Mouse (Mus musculus) lung, embryonic 15.5 days (tissue): ENCODE measurements at regions not wholly inside any gene's neighbourhood (a gene's known extent, or its start where the extent isn't known, plus 50 kb on each side); places are given as distances from the start of the nearest gene placed in this dataset.
A peak's percentile ranks its signal among the peaks of the same experiment; 100 is the strongest.

Source experiments
- ATAC-seq: fragments of 200-750 bp; cut with Nextera tagmentation; 2 replicates; pipeline ENCODE4 v1.8.0; 2017; ENCODE audit warnings: moderate number of reproducible peaks, borderline replicate concordance; ENCODE audit not compliant: low FRiP score, low TSS enrichment; ENCODE audit errors: extremely low read depth
- H3K27ac ChIP-seq: fragments of 300-500 bp; sonication (generic); 2 replicates; pipeline ENCODE4 v1.5.1; 2015; ENCODE audit warnings: moderate library complexity, mild to moderate bottlenecking, inconsistent platforms
- H3K27me3 ChIP-seq: fragments of 300-500 bp; sonication (generic); 2 replicates; pipeline ENCODE4 v1.6.1; 2015; ENCODE audit warnings: inconsistent platforms
- H3K36me3 ChIP-seq: fragments of 300-500 bp; sonication (generic); 2 replicates; pipeline ENCODE4 v1.6.1; 2015; ENCODE audit warnings: inconsistent platforms
- H3K4me1 ChIP-seq: fragments of 300-500 bp; sonication (generic); 2 replicates; pipeline ENCODE4 v1.6.1; 2015; ENCODE audit warnings: inconsistent platforms
- H3K4me2 ChIP-seq: fragments of 300-500 bp; sonication (generic); 2 replicates; pipeline ENCODE4 v1.6.1; 2015; ENCODE audit warnings: inconsistent platforms, mild to moderate bottlenecking, moderate library complexity
- H3K4me3 ChIP-seq: fragments of 300-500 bp; sonication (generic); 2 replicates; pipeline ENCODE4 v1.5.1; 2015; ENCODE audit warnings: mild to moderate bottlenecking, inconsistent platforms
- H3K9ac ChIP-seq: fragments of 300-500 bp; sonication (generic); 2 replicates; pipeline ENCODE4 v1.6.1; 2015; ENCODE audit warnings: inconsistent platforms
- H3K9me3 ChIP-seq: fragments of 300-500 bp; sonication (generic); 2 replicates; pipeline ENCODE4 v1.6.1; 2016; ENCODE audit warnings: inconsistent platforms
- WGBS: fragments of 180-500 bp; shearing (Covaris S2); methylation state at CpG from one replicate; pipeline ENCODE4 v1.1.7; 2015; 5-methylcytosine and 5-hydroxymethylcytosine counted together

DNA sequence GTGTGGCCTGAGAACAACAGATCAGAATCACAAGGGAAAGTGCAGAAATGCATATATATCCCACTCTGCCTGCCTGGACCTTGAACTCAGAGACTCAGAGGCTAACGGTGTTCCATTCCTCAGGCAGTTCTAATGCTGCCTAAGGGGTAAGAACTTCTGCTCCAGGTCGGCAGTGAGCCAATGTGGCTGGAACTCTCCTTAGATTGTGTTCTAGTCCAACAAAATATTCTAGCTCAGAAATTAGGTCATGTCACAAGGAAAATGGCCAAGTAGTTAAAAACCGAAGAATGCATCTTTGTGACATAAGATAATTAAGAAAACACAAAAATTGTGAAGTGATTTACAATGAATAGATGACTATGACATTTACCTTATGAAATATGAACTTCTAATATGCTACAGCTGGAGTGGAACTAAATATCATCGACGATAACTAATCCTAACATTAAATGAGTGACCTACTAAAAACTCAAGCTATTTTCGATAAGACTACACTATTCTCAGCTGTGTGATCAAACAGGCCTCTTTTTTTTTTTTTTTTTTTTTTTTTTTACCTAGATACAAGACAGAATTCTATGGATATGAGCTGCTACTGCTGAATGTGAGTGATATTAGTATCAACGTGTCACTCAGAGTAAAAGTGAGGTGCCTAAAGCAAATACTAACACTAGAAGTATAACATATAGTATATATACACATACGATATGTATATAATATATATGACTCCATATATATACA is 315.1 kb upstream of the Map3k7 start:
- 71% methylated on average over 8 of the region's 8 CpGs for WGBS
- no peaks in the 10 kb centered on the region for H3K9me3 ChIP-seq
- no peak overlapping the region for H3K4me3 ChIP-seq
- H3K27ac ChIP-seq, result no peak overlapping the region
- H3K27me3 ChIP-seq, result no peaks in the 10 kb centered on the region
- no peaks in the 10 kb centered on the region for H3K36me3 ChIP-seq
- no peak for ATAC-seq
- no peaks in the 10 kb centered on the region for H3K4me1 ChIP-seq
- H3K9ac ChIP-seq, result no peak overlapping the region
- H3K4me2 ChIP-seq, result no peak overlapping the region

DNA sequence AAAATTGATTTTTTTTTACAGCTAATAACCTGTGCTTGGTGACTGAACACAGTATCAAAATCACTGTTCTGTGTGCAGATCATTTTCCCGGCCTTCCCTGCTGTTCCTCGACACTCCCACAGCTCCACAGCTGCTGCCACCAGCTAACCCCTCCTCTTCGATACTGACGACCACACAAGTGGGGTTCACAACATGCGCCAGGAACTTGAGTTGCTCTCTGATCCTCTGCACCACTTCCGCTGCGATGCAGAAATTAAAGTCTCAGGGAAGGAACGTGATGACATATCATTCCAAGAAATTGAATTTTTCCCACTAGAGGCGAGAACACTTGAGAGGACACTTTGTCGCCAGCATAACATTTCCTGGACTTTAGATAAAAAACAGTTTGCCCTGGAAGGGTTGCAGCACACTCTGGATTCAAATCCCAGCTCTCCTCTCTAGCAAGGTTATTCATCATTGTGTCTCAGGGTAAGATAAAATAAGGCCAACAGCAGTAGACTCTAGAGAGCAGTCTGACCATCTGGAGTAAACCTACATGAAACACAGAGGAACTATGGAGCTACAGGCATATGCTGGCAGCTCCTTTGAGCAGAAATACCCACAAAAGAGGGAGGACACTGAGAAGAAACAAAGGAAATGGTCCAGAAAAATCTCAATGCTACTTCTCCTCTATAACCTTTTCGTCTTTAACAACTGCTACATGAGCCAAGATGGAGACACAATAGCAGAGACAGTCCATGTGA is 308.4 kb upstream of the Map3k7 start:
- H3K4me1 ChIP-seq, result peaks cover 7% of the 10 kb centered on the region
- H3K27ac ChIP-seq, result no peak overlapping the region
- WGBS, result 38% methylated on average over 11 of the region's 11 CpGs
- H3K4me2 ChIP-seq, result no peak overlapping the region
- no peak overlapping the region for H3K9ac ChIP-seq
- ATAC-seq, result peak; percentile 72; the same call in 1 of the 2 replicates
- no peaks in the 10 kb centered on the region for H3K36me3 ChIP-seq
- no peaks in the 10 kb centered on the region for H3K27me3 ChIP-seq
- no peaks in the 10 kb centered on the region for H3K9me3 ChIP-seq
- H3K4me3 ChIP-seq, result no peak overlapping the region

DNA sequence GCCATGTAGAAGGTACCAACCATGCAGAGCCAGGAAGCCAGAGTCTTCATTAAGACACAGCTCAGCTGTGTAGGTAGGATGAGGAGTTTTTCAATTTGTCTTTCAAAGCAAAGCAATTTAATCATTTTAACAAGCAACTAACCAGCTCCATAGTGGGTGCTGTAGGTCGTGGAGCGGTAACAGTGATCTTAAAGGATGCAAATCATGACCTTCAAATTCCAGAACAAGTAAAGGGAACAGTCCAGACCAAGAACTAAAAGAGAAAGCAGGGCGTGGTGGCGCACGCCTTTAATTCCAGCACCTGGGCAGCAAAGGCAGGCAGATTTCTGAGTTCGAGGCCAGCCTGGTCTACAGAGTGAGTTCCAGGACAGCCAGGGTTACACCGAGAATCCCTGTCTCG is 307.8 kb upstream of the Map3k7 start:
- H3K27me3 ChIP-seq, result no peaks in the 10 kb centered on the region
- H3K4me1 ChIP-seq, result peaks cover 7% of the 10 kb centered on the region
- ATAC-seq, result no peak
- H3K9ac ChIP-seq, result no peak overlapping the region
- no peak overlapping the region for H3K27ac ChIP-seq
- no peak overlapping the region for H3K4me2 ChIP-seq
- WGBS, result 91% methylated on average over 8 of the region's 8 CpGs
- no peak overlapping the region for H3K4me3 ChIP-seq
- H3K9me3 ChIP-seq, result no peaks in the 10 kb centered on the region
- no peaks in the 10 kb centered on the region for H3K36me3 ChIP-seq

DNA sequence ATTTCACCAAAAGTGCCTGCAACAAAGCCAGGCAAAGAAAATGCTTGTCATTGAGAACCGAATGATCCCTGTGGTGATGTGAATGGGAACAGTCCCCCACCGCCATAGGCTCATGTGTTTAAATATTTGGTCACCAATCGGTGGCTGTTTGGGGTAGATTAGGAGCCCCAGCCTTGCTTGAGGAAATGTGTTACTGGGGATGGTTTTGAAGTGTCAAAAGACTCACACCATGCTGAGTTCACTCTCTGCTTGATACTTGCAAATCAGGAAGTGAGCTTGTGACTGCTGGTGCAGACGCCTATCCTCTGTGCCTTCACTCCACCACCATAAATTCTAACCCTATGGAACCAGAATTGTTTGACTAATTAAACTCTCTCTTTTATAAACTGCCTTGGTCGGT is 305.1 kb upstream of the Map3k7 start:
- H3K4me3 ChIP-seq, result no peak overlapping the region

DNA sequence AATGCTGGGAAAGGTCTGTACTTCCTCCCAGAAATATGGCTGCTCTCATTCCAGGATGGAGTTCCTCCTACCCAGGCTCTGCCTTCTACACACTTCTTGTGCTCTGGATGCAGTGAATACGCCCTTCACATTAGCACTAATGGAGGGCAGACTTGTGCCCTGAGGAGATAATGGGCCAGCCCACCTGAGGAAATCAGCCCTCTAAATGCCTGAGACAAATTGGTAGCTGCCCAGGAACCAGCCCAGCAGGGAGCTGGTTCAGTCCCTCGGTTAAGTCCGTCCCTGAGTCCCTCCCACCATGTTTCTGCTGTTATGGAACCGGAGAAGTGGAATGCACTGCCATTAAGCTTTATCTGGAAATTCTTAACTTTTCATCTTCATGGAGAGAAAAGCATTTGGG is 303.0 kb upstream of the Map3k7 start:
- H3K4me2 ChIP-seq, result no peak overlapping the region
- H3K36me3 ChIP-seq, result no peaks in the 10 kb centered on the region
- no peak overlapping the region for H3K4me3 ChIP-seq
- no peak overlapping the region for H3K27ac ChIP-seq
- 33% methylated on average over 4 of the region's 4 CpGs for WGBS
- H3K9ac ChIP-seq, result no peak overlapping the region
- ATAC-seq, result no peak
- no peaks in the 10 kb centered on the region for H3K27me3 ChIP-seq
- H3K9me3 ChIP-seq, result no peaks in the 10 kb centered on the region
- 0 out of 2 replicates have a peak, but pooled peaks cover 6% of the 10 kb centered on the region for H3K4me1 ChIP-seq

More for the DNA sequence above, 305.1 kb upstream of the Map3k7 start:
- no peak overlapping the region for H3K9ac ChIP-seq
- H3K9me3 ChIP-seq, result no peaks in the 10 kb centered on the region
- H3K4me1 ChIP-seq, result peaks cover 13% of the 10 kb centered on the region
- 57% methylated on average over 5 of the region's 5 CpGs for WGBS
- no peaks in the 10 kb centered on the region for H3K36me3 ChIP-seq
- no peak overlapping the region for H3K27ac ChIP-seq
- H3K4me2 ChIP-seq, result no peak overlapping the region
- no peak for ATAC-seq
- H3K27me3 ChIP-seq, result no peaks in the 10 kb centered on the region

DNA sequence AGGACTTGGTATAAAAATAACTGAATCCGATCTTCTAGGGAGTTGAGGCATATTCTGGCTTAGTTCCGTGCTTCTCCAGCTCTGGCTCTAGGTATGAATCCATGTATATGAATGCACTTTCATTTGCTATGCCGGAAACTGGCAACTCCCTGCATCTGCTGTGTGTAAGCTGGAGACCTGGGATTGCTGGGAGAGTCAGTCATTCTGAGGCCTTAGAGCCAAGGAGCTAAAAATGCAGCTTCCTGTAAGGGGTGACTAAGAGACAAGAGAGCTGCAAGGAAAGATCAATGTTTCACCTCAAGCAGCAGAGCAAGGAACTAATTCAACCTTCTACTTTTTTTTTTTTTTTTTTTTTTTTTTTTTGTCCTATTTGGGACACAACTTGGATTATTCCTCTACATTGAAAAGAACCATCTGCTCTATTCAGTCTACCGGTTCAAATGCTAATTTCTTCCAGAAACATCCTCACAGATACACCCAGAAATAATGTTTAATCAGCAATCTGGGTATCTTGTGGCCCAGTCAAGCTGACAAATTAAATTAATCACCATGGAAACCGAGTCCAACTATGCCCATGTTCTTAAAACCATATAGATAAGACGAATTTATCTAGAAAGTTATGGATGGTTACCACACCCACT is 292.2 kb upstream of the Map3k7 start:
- no peaks in the 10 kb centered on the region for H3K4me1 ChIP-seq
- no peak for ATAC-seq
- no peaks in the 10 kb centered on the region for H3K9me3 ChIP-seq
- no peaks in the 10 kb centered on the region for H3K27me3 ChIP-seq
- no peak overlapping the region for H3K4me3 ChIP-seq
- WGBS, result 75% methylated on average over 6 of the region's 6 CpGs
- no peaks in the 10 kb centered on the region for H3K36me3 ChIP-seq
- no peak overlapping the region for H3K4me2 ChIP-seq
- no peak overlapping the region for H3K9ac ChIP-seq
- no peak overlapping the region for H3K27ac ChIP-seq

DNA sequence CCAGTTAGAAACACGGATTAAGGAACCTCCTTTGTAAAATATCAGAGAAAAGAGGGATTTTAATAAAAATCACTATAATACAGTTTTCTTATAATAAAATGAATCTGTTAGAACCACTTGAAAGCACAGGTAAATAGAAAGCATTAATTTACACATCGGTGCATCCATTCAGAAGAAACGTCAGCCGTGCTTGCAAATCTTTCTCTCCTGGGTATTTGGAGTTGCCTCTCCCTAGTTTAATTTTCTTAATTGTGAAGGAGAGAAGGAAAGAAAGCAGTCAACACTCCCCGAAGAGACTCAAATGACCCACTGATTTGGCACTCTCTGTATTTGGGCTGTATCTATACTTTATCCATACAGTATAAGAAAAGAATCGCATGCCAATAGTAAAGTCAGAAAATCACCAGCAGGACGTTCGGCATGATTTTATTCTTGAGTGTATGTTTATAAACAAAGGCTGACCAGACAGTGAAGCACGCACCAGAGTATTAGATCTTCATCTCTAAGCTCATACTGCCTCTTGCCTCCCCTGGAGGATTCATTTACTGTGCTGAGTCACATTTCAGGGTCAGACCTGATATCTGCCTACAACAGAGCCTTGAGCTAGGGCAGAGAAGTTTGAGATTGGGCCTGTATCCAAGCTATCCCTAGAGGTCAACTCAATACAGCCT is 291.6 kb upstream of the Map3k7 start:
- no peak overlapping the region for H3K9ac ChIP-seq
- no peaks in the 10 kb centered on the region for H3K4me1 ChIP-seq
- no peak for ATAC-seq
- H3K27me3 ChIP-seq, result no peaks in the 10 kb centered on the region
- WGBS, result 67% methylated on average over 9 of the region's 9 CpGs
- H3K36me3 ChIP-seq, result no peaks in the 10 kb centered on the region
- H3K4me2 ChIP-seq, result no peak overlapping the region
- no peaks in the 10 kb centered on the region for H3K9me3 ChIP-seq
- H3K4me3 ChIP-seq, result no peak overlapping the region
- no peak overlapping the region for H3K27ac ChIP-seq

DNA sequence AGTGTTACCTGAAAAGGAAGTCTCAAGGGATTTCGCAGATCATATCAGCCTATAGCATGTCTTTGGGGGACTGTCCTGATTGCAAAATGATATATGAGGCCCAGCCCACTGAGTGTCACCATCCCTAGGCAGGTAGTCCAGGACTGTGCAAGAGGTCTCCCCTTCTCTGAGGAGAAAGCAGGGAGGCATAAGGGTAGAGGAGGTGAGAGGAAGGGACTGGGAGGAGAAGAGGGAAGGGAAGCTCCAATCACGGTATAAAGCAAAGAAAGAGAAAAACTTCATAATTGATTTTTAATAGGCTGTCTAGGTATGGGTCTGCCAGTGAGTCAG is 291.1 kb upstream of the Map3k7 start:
- WGBS, result 77% methylated on average over 2 of the region's 2 CpGs
- no peak overlapping the region for H3K4me3 ChIP-seq
- H3K4me1 ChIP-seq, result no peaks in the 10 kb centered on the region
- H3K36me3 ChIP-seq, result no peaks in the 10 kb centered on the region
- ATAC-seq, result no peak
- no peaks in the 10 kb centered on the region for H3K27me3 ChIP-seq
- H3K9me3 ChIP-seq, result no peaks in the 10 kb centered on the region
- no peak overlapping the region for H3K9ac ChIP-seq
- no peak overlapping the region for H3K4me2 ChIP-seq
- no peak overlapping the region for H3K27ac ChIP-seq

DNA sequence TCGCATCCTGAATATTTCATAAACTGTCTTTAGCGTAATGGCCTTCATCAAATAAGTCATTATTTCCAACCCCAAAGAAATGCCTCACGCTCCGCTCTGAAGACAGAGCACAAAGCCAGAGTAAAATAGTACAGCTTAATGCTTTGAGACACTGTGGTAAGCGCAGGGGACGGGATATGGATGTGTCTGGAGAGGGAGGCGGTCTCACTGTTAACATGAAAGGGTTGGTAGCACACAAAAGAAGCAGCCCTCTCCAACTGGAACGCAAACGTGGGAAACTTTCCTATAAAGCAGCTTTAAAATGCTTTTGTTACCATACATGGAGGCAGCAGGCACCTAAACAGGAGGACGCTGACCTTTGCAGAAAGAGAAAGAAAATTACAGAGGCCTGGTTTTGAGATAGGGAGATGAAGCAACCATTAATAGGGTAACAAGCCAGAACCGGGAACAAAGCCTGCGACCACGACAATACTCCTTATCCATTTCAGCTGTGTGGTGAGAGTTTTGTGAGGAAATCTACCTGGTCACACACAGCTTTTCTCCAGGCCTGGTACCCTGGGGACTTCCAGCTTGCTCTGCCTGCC is 284.8 kb upstream of the Map3k7 start:
- no peaks in the 10 kb centered on the region for H3K27me3 ChIP-seq
- H3K4me3 ChIP-seq, result no peak overlapping the region
- no peaks in the 10 kb centered on the region for H3K36me3 ChIP-seq
- 78% methylated on average over 13 of the region's 13 CpGs for WGBS
- no peak overlapping the region for H3K27ac ChIP-seq
- no peak overlapping the region for H3K9ac ChIP-seq
- no peak overlapping the region for H3K4me2 ChIP-seq
- no peaks in the 10 kb centered on the region for H3K9me3 ChIP-seq
- ATAC-seq, result no peak
- no peaks in the 10 kb centered on the region for H3K4me1 ChIP-seq

DNA sequence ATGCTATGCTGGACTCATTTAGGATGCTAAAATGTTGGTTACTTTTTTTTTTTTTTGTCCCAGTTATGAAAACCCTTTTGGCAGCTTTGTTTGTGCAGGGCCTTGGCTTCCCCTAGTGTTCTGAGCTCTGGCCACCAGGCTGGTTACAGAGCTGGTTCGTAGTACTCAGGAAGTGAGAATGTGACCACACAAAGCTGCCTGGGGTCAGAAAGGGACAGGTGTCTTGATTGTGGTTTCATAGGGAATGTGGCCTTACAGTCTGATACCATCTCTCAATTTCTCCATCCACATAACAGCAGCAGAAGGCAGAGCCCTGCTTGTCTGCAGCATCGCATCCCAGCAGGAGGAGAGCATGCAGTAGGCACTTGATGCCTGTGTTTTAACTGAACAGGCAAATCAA is 282.9 kb upstream of the Map3k7 start:
- 81% methylated on average over 2 of the region's 2 CpGs for WGBS
- no peaks in the 10 kb centered on the region for H3K27me3 ChIP-seq
- H3K9me3 ChIP-seq, result no peaks in the 10 kb centered on the region
- no peak for ATAC-seq
- H3K4me3 ChIP-seq, result no peak overlapping the region
- no peak overlapping the region for H3K27ac ChIP-seq
- H3K36me3 ChIP-seq, result no peaks in the 10 kb centered on the region
- H3K4me2 ChIP-seq, result no peak overlapping the region
- H3K9ac ChIP-seq, result no peak overlapping the region
- H3K4me1 ChIP-seq, result no peaks in the 10 kb centered on the region

DNA sequence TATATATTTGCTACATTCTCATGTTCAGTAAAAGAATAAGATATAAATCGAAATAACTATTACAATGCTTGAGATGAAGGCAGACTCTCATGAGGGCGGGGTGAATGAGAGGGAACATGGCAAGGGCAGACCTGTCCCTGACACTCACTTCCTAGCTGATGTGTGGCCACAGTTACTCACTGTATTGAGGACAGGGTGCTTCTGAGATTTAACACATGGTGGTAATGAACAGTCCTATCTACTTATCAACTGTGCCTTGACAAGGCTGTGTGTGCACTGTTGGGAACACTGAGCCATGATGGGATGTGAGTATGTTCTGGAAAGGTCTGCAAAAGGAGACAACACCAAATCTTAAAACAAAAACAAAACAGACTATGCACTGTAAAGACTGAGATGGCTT is 274.8 kb upstream of the Map3k7 start:
- no peak overlapping the region for H3K9ac ChIP-seq
- H3K4me3 ChIP-seq, result no peak overlapping the region
- peak; percentile 86; the same call in 1 of the 2 replicates for ATAC-seq
- 68% methylated on average over 2 of the region's 2 CpGs for WGBS
- H3K4me1 ChIP-seq, result no peaks in the 10 kb centered on the region
- no peaks in the 10 kb centered on the region for H3K27me3 ChIP-seq
- no peaks in the 10 kb centered on the region for H3K36me3 ChIP-seq
- no peaks in the 10 kb centered on the region for H3K9me3 ChIP-seq
- H3K27ac ChIP-seq, result no peak overlapping the region
- no peak overlapping the region for H3K4me2 ChIP-seq
